Mouse (Mus musculus) heart, postnatal 25 days (tissue): ENCODE data around the gene Kiss1. TPM values are rescaled to one million over a fixed set of nuclear protein-coding genes. Genes with fewer than 3 reads are reported as not detected.
A peak's percentile ranks its signal among the peaks of the same experiment; 100 is the strongest.

Experiments
- DNase-seq: peaks from one replicate; pipeline ENCODE4 v3.0.0; 2022; ENCODE audit warnings: low spot score
- intact Hi-C: fragments of 180-260 bp; cut with DNase I; formaldehyde crosslinking; loops from one replicate; pipeline ENCODE4 v1.15.1; 2025
- total RNA-seq, 2 experiments: library from RNA; stranded (reverse); gene quantifications; 2 replicates each; pipeline ENCODE4 v1.2.3; 2021

Kiss1 gene
- not detected for total RNA-seq

GRCm38 (mm10) chr1:133321267-133321925 is at the start of gene Kiss1:
TSS of gene Kiss1 (plus strand) at chr1:133321875.
- no peak for DNase-seq
- intact Hi-C loops = no loop called here

GRCm38 (mm10) chr1:133274163-133274562 is 47.5 kb upstream of the Kiss1 start:
- intact Hi-C loops = no loop called here
- DNase-seq = no peak

- DNase-seq = no peak
These were observed 44.7 kb upstream of the Kiss1 start for GRCm38 (mm10) chr1:133276983-133277382.

GRCm38 (mm10) chr1:133278539-133278938 is 43.1 kb upstream of the Kiss1 start:
- DNase-seq = no peak
- intact Hi-C loops = no loop called here

More at GRCm38 (mm10) chr1:133276983-133277382, 44.7 kb upstream of the Kiss1 start:
- intact Hi-C loops = no loop called here

- intact Hi-C loops = no loop called here
These were observed 42.6 kb upstream of the Kiss1 start for GRCm38 (mm10) chr1:133278946-133279631.

GRCm38 (mm10) chr1:133279632-133280093 is 42.0 kb upstream of the Kiss1 start:
- intact Hi-C loops = no loop called here
- DNase-seq = no peak

More at GRCm38 (mm10) chr1:133278946-133279631, 42.6 kb upstream of the Kiss1 start:
- DNase-seq = no peak

- no peak for DNase-seq
- intact Hi-C loops = no loop called here
These were observed 41.1 kb upstream of the Kiss1 start for GRCm38 (mm10) chr1:133280537-133280936.

- intact Hi-C loops = no loop called here
These were observed 35.8 kb upstream of the Kiss1 start for GRCm38 (mm10) chr1:133285907-133286306.

GRCm38 (mm10) chr1:133287051-133287450 is 34.6 kb upstream of the Kiss1 start:
- no peak for DNase-seq
- intact Hi-C loops = no loop called here

More at GRCm38 (mm10) chr1:133285907-133286306, 35.8 kb upstream of the Kiss1 start:
- no peak for DNase-seq

- intact Hi-C loops = no loop called here
- DNase-seq = no peak
These were observed 33.8 kb upstream of the Kiss1 start for GRCm38 (mm10) chr1:133287880-133288279.

- intact Hi-C loops = no loop called here
- no peak for DNase-seq
These were observed 29.8 kb upstream of the Kiss1 start for GRCm38 (mm10) chr1:133291888-133292287.

- DNase-seq = no peak
- intact Hi-C loops = no loop called here
These were observed 29.1 kb upstream of the Kiss1 start for GRCm38 (mm10) chr1:133292608-133293007.

GRCm38 (mm10) chr1:133296376-133296775 is 25.3 kb upstream of the Kiss1 start:
- intact Hi-C loops = no loop called here

GRCm38 (mm10) chr1:133298816-133299215 is 22.9 kb upstream of the Kiss1 start:
- intact Hi-C loops = no loop called here
- DNase-seq = no peak

More at GRCm38 (mm10) chr1:133296376-133296775, 25.3 kb upstream of the Kiss1 start:
- DNase-seq = peak; percentile 42

GRCm38 (mm10) chr1:133302540-133302939 is 19.1 kb upstream of the Kiss1 start:
- intact Hi-C loops = no loop called here
- DNase-seq = no peak

GRCm38 (mm10) chr1:133306842-133307241 is 14.8 kb upstream of the Kiss1 start:
- intact Hi-C loops = loop anchor here (1.0 kb wide), 2 partner anchors 126 to 130 kb away; no protein-coding TSS in a partner anchor
- peak; percentile 57 for DNase-seq

- intact Hi-C loops = loop anchor here (1.0 kb wide), 2 partner anchors 126 to 130 kb away; no protein-coding TSS in a partner anchor
- DNase-seq = no peak
These were observed 14.4 kb upstream of the Kiss1 start for GRCm38 (mm10) chr1:133307318-133307717.

- no peak for DNase-seq
- intact Hi-C loops = loop anchor here (10.0 kb wide), 1 partner anchor 275 kb away; the partner anchor contains the start of gene Mdm4
These were observed 11.9 kb upstream of the Kiss1 start, which contains the start of gene Golt1a for GRCm38 (mm10) chr1:133309652-133310267. TSS of gene Golt1a (plus strand) at chr1:133309800.

GRCm38 (mm10) chr1:133311240-133311639 is 10.4 kb upstream of the Kiss1 start:
- no peak for DNase-seq
- intact Hi-C loops = loop anchor here (10.0 kb wide), 1 partner anchor 276 kb away; the partner anchor contains the start of gene Mdm4

GRCm38 (mm10) chr1:133311946-133312345 is 9.7 kb upstream of the Kiss1 start:
- DNase-seq = no peak
- intact Hi-C loops = loop anchor here (10.0 kb wide), 1 partner anchor 277 kb away; the partner anchor contains the start of gene Mdm4
